Mouse (Mus musculus) embryonic facial prominence, embryonic 13.5 days (tissue): ENCODE data around the gene Exo1. TPM values are rescaled to one million over a fixed set of nuclear protein-coding genes. Genes with fewer than 3 reads are reported as not detected.

Experiments
- ATAC-seq: fragments of 200-750 bp; cut with Nextera tagmentation; 2 replicates; pipeline ENCODE4 v1.8.0; 2017; ENCODE audit warnings: low read depth; ENCODE audit not compliant: insufficient number of reproducible peaks, insufficient read depth, low FRiP score, low TSS enrichment
- H3K27ac ChIP-seq: fragments of 300-500 bp; sonication (generic); 2 replicates; pipeline ENCODE4 v1.5.1; 2015; ENCODE audit warnings: moderate library complexity, mild to moderate bottlenecking, inconsistent platforms
- H3K27me3 ChIP-seq: fragments of 300-500 bp; sonication (generic); 2 replicates; pipeline ENCODE4 v1.6.1; 2015; ENCODE audit warnings: mild to moderate bottlenecking, inconsistent platforms
- H3K36me3 ChIP-seq: fragments of 300-500 bp; sonication (generic); 2 replicates; pipeline ENCODE4 v1.6.1; 2015; ENCODE audit warnings: mild to moderate bottlenecking, inconsistent platforms
- H3K4me1 ChIP-seq: fragments of 300-500 bp; sonication (generic); 2 replicates; pipeline ENCODE4 v1.6.1; 2015; ENCODE audit warnings: inconsistent platforms
- H3K4me2 ChIP-seq: fragments of 300-500 bp; sonication (generic); 2 replicates; pipeline ENCODE4 v1.6.1; 2015; ENCODE audit warnings: moderate library complexity, mild to moderate bottlenecking, inconsistent platforms
- H3K4me3 ChIP-seq: fragments of 300-500 bp; sonication (generic); 2 replicates; pipeline ENCODE4 v1.5.1; 2015; ENCODE audit warnings: mild to moderate bottlenecking, inconsistent platforms
- H3K9ac ChIP-seq: fragments of 300-500 bp; sonication (generic); 2 replicates; pipeline ENCODE4 v1.6.1; 2015; ENCODE audit warnings: mild to moderate bottlenecking, inconsistent platforms
- H3K9me3 ChIP-seq: fragments of 300-500 bp; sonication (generic); 2 replicates; pipeline ENCODE4 v1.6.1; 2016; ENCODE audit warnings: inconsistent platforms
- WGBS: fragments of 180-500 bp; shearing (Covaris S2); methylation state at CpG from one replicate; pipeline ENCODE4 v1.1.7; 2015; ENCODE audit warnings: mixed read lengths; 5-methylcytosine and 5-hydroxymethylcytosine counted together
- polyA plus RNA-seq: library from polyadenylated mRNA; unstranded; fragments of >200 nt; fragmentation: Nextera tagmentation; extraction: Ambion mirVana; gene quantifications from 2 replicates; pipeline ENCODE4 v1.2.1, GENCODE M21; 2015

Exo1 gene
- polyA plus RNA-seq, 1 experiment from 2014 or later = 73.1 TPM

DNA sequence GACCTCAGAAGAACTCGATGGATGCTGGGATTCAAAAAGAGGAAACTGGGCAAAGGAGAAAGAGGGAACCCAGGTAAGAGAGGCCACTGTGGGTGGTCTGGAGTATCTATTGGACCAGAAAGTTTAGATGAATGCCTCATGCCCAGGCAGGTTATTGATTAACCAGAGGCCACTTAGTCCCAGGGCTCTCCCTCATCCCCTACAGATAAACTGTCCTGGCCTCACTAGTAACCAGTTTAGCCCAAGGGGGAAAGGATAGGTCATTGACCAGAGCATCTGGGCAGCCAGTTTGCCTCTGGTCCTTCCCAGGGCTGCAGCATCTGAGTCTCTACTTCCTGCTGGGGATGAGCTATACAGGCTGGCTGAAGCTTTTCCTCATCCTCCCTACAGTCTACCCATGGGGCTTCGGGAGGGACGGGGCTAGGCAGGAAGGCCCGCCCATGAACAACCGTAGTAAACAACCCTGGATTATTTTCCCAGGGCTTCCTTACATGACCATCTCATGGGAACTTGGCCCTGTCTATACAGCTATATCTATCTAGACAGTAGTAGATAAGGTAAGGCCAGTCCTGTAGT, 33.4 kb downstream of the Exo1 start:
- Histone ChIP-seq H3K4me1 (no peaks in the 10 kb centered on the region), H3K27me3 (no peaks in the 10 kb centered on the region), H3K27ac (no peak overlapping the region), H3K36me3 (peaks cover 21% of the 10 kb centered on the region), H3K4me2 (no peak overlapping the region), H3K4me3 (no peak overlapping the region), H3K9ac (no peak overlapping the region), H3K9me3 (no peaks in the 10 kb centered on the region)
- 83% methylated on average over 5 of the region's 5 CpGs for WGBS
- ATAC-seq = no peak

DNA sequence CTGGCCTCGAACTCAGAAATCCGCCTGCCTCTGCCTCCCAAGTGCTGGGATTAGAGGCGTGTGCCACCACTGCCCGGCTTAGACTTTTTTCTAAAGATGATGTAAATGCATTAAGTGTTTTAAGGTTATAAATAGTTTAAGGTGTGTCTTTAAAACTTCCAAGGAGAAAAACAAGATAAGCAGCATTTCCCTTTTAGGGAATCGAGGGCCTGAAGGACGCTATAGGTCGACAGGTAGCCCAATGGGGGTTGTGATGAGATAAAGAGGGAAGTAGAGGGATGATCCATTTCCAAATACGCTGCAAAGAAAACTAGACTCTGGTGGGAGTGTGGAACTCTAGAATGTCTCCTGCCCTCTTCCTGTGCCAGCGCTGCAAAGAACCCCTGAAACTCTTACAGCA, 39.6 kb downstream of the Exo1 start, which contains the start of gene Gm38100:
Gene Gm38100 (plus strand): TSS at position 301 of the 400 bp plus-strand sequence.
- Histone ChIP-seq H3K9me3 (no peaks in the 10 kb centered on the region), H3K36me3 (no peaks in the 10 kb centered on the region), H3K4me3 (no peak within 1 kb of the TSS), H3K27me3 (no peaks in the 10 kb centered on the region), H3K9ac (no peak within 1 kb of the TSS), H3K4me2 (no peak within 1 kb of the TSS), H3K27ac (no peak within 1 kb of the TSS), H3K4me1 (no peaks in the 10 kb centered on the region)
- ATAC-seq = no peak
- 87% methylated on average over 9 of the region's 9 CpGs for WGBS

DNA sequence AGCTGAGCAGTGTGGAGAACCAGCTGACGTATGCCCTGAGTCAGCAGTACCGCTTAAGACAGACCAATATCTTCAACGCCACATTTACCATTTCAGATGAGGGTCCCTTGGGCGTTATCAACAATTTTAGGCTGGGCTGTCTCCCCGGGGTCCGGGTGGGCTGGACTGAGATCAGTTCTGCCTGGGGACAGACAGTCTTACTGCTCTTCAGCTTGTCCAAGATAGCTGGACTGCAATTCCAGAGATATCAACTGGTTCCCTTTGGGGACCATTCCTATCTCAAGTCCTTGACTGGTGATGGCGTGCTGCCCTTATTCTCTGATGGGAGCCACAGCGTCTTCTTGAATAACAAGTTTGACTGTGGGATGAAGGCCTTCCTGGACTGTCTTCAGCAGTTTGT, 40.7 kb downstream of the Exo1 start:
- no peaks in the 10 kb centered on the region for H3K27me3 ChIP-seq
- H3K4me3 ChIP-seq = no peak overlapping the region
- no peak overlapping the region for H3K4me2 ChIP-seq
- ATAC-seq = no peak
- H3K27ac ChIP-seq = no peak overlapping the region
- 88% methylated on average over 8 of the region's 8 CpGs for WGBS
- no peak overlapping the region for H3K9ac ChIP-seq
- H3K9me3 ChIP-seq = no peaks in the 10 kb centered on the region
- H3K4me1 ChIP-seq = no peaks in the 10 kb centered on the region
- H3K36me3 ChIP-seq = no peaks in the 10 kb centered on the region

DNA sequence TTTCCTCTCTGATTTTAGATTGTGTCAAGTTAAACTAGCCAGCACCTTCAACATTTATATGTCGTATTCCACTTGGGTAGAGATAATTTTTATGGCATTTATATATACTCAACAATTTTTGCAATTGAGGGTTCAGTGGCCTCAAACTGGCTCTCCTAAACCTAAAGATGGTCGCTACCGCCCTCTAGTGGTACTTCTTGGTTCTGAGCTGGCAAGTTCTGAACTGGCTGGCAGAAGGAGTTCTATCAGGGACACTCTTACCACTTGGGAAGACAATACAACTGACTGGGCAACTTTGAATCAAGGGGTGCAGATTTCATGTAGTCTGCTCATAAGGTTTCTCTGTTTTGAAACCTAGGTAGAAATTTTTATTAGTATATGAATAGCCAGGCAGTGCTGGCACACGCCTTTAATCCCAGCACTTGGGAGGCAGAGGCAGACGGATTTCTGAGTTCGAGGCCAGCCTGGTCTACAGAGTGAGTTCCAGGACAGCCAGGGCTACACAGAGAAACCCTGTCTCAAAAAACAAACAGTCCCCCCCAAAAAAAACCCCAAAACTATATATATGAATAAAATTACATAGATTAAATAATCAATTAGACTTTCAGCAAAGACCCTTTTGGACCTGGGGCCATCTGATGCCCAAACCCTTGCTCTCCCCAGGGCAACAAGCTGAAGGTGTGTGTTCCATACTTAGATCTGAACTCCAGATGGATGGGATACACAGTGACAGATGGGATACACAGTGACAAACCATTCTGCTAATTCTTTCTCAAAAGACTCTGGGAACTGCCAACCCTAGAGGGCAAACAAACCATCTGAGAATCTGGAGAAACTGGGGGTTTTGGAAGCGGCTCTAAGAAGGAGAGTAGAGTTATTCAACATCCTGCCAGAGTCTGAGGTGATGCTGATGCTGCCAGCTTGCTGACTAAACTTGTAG, 43.7 kb downstream of the Exo1 start:
- Histone ChIP-seq H3K4me1 (no peaks in the 10 kb centered on the region), H3K9ac (no peak overlapping the region), H3K27me3 (no peaks in the 10 kb centered on the region), H3K9me3 (no peaks in the 10 kb centered on the region), H3K36me3 (no peaks in the 10 kb centered on the region), H3K27ac (no peak overlapping the region), H3K4me3 (no peak overlapping the region), H3K4me2 (no peak overlapping the region)
- no peak for ATAC-seq
- WGBS = 46% methylated on average over 7 of the region's 7 CpGs

DNA sequence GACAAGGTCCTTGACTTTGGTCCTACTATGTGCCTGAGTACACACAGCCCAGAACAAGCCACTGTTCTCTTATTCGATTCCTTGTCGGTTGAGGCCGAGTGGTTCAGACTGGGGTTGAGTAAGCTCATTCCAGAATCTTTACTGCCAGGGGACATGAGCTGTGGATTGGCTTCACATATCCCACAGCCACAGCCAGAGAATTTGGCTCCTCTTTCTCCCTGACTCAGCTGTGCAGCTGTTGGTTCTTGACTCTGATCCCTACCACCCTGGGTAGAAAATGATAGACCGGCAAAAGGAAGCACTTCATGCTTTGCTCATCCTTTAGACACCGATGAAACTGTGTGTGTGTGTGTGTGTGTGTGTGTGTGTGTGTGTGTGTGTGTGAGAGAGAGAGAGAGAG, 51.0 kb downstream of the Exo1 start:
- no peak overlapping the region for H3K4me3 ChIP-seq
- H3K9me3 ChIP-seq = no peaks in the 10 kb centered on the region
- WGBS = 91% methylated on average over 5 of the region's 5 CpGs
- no peak for ATAC-seq
- H3K36me3 ChIP-seq = no peaks in the 10 kb centered on the region
- H3K27ac ChIP-seq = no peak overlapping the region
- no peak overlapping the region for H3K9ac ChIP-seq
- peaks cover 3% of the 10 kb centered on the region; the same call in 1 of the 2 replicates for H3K4me1 ChIP-seq
- no peaks in the 10 kb centered on the region for H3K27me3 ChIP-seq
- no peak overlapping the region for H3K4me2 ChIP-seq

DNA sequence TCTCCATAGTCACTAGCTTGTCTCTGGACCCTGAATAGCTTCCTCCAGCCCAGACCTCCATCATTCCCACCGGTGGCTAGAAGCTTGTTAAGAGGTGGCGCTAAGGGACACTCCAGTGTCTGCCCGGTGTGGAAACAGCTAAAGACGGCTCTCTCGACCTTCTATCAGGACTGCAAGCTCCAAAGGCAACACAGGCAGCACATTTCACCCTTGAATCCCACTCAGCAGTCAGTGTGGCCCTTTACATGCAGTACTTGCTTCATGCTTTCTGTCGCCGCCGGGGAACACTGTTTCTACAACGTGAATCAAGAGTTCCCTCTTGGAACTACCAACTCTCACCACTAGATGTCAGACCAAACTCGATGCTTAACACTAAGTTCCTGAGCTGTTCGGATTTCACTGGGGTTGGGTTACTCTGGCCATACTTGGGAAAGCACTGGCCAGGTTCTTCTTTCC, 55.9 kb downstream of the Exo1 start:
- H3K4me2 ChIP-seq = peak overlapping the region; percentile 55
- no peak overlapping the region for H3K27ac ChIP-seq
- no peaks in the 10 kb centered on the region for H3K9me3 ChIP-seq
- 0 out of 2 replicates have a peak overlapping the region, but pooled peaks have one; percentile 14 for H3K4me3 ChIP-seq
- H3K36me3 ChIP-seq = no peaks in the 10 kb centered on the region
- no peak for ATAC-seq
- WGBS = 12% methylated on average over 11 of the region's 11 CpGs
- no peaks in the 10 kb centered on the region for H3K27me3 ChIP-seq
- H3K4me1 ChIP-seq = peaks cover 3% of the 10 kb centered on the region; the same call in 1 of the 2 replicates
- H3K9ac ChIP-seq = 0 out of 2 replicates have a peak overlapping the region, but pooled peaks have one; percentile 55

DNA sequence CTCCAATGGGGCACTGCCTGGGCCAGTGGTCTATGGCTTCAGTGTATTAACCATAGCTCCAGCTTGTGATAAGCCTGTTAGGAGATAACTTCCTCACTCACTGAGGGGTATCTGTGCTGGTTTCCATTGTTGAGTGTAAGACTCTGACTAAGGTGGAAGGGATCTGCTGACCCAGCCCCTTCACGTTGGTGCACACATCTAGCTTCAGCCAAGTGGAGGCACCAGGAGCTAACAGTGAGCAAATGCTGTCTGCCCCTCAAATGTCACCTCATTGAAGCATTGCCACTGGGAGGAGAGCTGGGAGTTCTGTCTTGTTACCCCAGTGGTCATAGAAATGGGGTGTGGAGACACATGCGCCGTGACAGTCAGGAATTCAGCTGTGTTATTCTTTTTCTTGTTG, 58.4 kb downstream of the Exo1 start:
- Histone ChIP-seq H3K27me3 (no peaks in the 10 kb centered on the region), H3K4me2 (no peak overlapping the region), H3K4me3 (no peak overlapping the region), H3K27ac (no peak overlapping the region), H3K9ac (no peak overlapping the region), H3K36me3 (no peaks in the 10 kb centered on the region), H3K9me3 (no peaks in the 10 kb centered on the region), H3K4me1 (peaks cover 3% of the 10 kb centered on the region; the same call in 1 of the 2 replicates)
- ATAC-seq = no peak
- WGBS = 80% methylated on average over 3 of the region's 3 CpGs

DNA sequence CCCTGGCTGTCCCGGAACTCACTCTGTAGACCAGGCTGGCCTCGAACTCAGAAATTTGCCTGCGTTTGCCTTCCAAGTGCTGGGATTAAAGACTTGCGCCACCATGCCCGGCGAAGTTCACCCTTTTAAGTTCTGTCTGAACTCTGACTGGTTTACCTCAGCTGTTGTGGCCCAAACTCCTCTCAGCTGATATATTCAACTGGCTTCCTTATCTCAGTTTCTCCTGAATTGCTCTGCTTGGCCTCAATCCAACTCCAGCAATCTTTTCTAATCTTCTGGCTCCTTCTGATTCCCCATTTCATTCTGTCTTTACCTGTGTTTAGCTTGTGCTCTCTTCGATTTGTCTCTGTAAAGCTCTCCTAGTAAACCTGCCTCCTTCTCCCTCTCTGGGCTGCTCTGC, 62.8 kb downstream of the Exo1 start:
- no peaks in the 10 kb centered on the region for H3K4me1 ChIP-seq
- no peaks in the 10 kb centered on the region for H3K27me3 ChIP-seq
- no peak overlapping the region for H3K9ac ChIP-seq
- no peaks in the 10 kb centered on the region for H3K9me3 ChIP-seq
- no peaks in the 10 kb centered on the region for H3K36me3 ChIP-seq
- ATAC-seq = no peak
- WGBS = 90% methylated on average over 7 of the region's 7 CpGs
- no peak overlapping the region for H3K4me2 ChIP-seq
- H3K4me3 ChIP-seq = no peak overlapping the region
- H3K27ac ChIP-seq = no peak overlapping the region

DNA sequence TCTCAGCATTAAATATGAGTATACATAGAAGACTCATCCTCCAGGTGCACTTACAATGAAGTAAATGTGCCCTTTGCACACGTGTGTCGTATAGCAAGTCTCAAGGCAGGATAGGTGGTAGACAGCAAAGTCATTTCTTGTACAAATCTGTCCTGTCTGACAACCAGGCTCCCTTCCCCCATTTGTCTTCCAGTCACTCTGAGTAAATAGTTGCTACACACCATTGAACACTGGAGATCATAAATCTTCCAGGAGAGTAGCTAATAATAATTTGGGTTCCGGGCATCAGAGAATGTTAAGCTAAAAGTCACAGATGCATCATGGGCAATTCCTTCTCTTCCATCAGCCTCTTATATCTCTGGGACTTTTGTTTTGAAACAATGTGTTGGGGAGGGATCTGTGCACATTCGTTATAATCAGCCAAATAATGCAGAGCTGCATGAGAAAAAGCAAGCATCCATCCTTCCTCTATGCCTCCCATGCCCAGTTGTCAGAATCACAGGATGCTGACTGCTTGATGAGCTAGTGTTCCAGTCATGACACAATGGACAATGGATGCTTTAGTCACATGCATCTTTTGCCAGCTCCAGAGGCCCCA, 66.4 kb downstream of the Exo1 start:
- ATAC-seq = no peak
- no peaks in the 10 kb centered on the region for H3K9me3 ChIP-seq
- H3K9ac ChIP-seq = no peak overlapping the region
- no peak overlapping the region for H3K4me3 ChIP-seq
- no peaks in the 10 kb centered on the region for H3K36me3 ChIP-seq
- H3K4me2 ChIP-seq = no peak overlapping the region
- peaks cover 9% of the 10 kb centered on the region for H3K4me1 ChIP-seq
- H3K27me3 ChIP-seq = no peaks in the 10 kb centered on the region
- WGBS = 79% methylated on average over 4 of the region's 4 CpGs
- no peak overlapping the region for H3K27ac ChIP-seq

DNA sequence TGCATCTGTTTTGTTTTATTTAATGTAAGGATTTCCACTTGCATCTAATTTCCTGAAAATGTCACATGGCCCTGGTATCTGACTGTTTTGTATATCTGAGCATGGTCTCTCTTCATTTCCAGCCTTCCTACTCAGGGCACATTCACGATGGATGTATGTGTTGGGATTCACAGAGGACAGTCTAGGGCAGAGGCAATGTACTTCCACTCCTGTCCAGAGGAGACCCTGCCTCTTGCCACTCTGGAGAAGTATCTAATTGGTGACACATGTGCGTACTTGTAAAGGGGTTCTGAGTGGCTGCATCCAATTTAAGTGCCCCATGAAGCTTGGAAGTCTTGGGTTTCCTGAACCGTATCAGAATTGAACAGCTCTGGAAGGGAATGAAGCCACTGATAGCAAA, 70.0 kb downstream of the Exo1 start:
- Histone ChIP-seq H3K27ac (no peak overlapping the region), H3K27me3 (no peaks in the 10 kb centered on the region), H3K4me2 (no peak overlapping the region), H3K9me3 (no peaks in the 10 kb centered on the region), H3K4me3 (no peak overlapping the region), H3K9ac (no peak overlapping the region), H3K36me3 (no peaks in the 10 kb centered on the region), H3K4me1 (peaks cover 9% of the 10 kb centered on the region)
- WGBS = 24% methylated on average over 3 of the region's 3 CpGs
- no peak for ATAC-seq

DNA sequence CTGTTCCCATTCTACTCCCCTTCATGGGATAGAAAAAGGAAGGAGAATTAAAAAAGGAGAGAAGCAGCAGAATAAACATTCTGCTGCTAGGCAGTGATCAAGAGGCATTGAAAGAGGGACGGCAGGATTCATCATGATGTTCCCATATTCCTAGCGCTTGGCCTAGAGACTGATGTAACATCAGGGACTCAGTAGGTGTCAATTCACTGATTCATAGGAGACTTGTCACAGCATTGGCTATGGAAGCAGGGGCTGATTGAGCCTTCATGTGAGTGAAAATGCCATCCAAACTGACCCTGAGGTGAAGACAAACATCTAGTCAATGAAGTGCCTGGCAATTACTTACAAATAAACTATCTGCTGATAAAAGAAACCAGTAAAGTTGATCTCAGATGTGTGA, 70.5 kb downstream of the Exo1 start:
- H3K4me3 ChIP-seq = no peak overlapping the region
- no peak overlapping the region for H3K27ac ChIP-seq
- H3K4me1 ChIP-seq = peaks cover 9% of the 10 kb centered on the region
- H3K27me3 ChIP-seq = no peaks in the 10 kb centered on the region
- no peak overlapping the region for H3K9ac ChIP-seq
- no peaks in the 10 kb centered on the region for H3K36me3 ChIP-seq
- no peak for ATAC-seq
- no peaks in the 10 kb centered on the region for H3K9me3 ChIP-seq
- 77% methylated on average over 2 of the region's 2 CpGs for WGBS
- no peak overlapping the region for H3K4me2 ChIP-seq
